Mouse (Mus musculus) spleen, adult 2 months (tissue): ENCODE measurements around the gene Ap2s1. TPM values are rescaled to one million over a fixed set of nuclear protein-coding genes. Genes with fewer than 3 reads are reported as not detected.

Experiments used
- DNase-seq, 2 experiments: peaks; one replicate each; pipeline versions ENCODE4 v3.0.0 to v3.0.0-alpha.2; 2012 to 2021; ENCODE audit warnings: low spot score in 2 of 2, low read depth in 1 of 2
- H3K27ac ChIP-seq: fragments of 200-500 bp; 2 replicates; pipeline ENCODE4 v1.5.1; 2012; ENCODE audit warnings: low read length, inconsistent platforms; ENCODE audit not compliant: insufficient read depth
- H3K27me3 ChIP-seq: fragments of 200-500 bp; 2 replicates; pipeline ENCODE4 v1.6.1; 2012; ENCODE audit warnings: mild to moderate bottlenecking, moderate library complexity, low read length, inconsistent platforms; ENCODE audit not compliant: control insufficient read depth, insufficient read depth
- H3K36me3 ChIP-seq: fragments of 200-500 bp; 2 replicates; pipeline ENCODE4 v1.6.1; 2012; ENCODE audit warnings: mild to moderate bottlenecking, low read length, inconsistent platforms; ENCODE audit not compliant: control insufficient read depth, insufficient read depth
- H3K4me1 ChIP-seq: fragments of 200-500 bp; 2 replicates; pipeline ENCODE4 v1.6.1; 2011; ENCODE audit warnings: inconsistent platforms; ENCODE audit not compliant: control insufficient read depth, insufficient read depth, insufficient read length
- H3K4me3 ChIP-seq: fragments of 200-500 bp; 2 replicates; pipeline ENCODE4 v1.5.1; 2011; ENCODE audit warnings: mild to moderate bottlenecking, inconsistent platforms; ENCODE audit not compliant: insufficient read depth, insufficient read length; ENCODE audit errors: extremely low read depth
- CTCF ChIP-seq: fragments of 200-500 bp; IDR thresholded peaks from 2 replicates; pipeline ENCODE4 v1.5.1; 2011; ENCODE audit warnings: mild to moderate bottlenecking, inconsistent platforms; ENCODE audit not compliant: insufficient read depth, insufficient read length, insufficient replicate concordance; ENCODE audit errors: extremely low read depth
- POLR2A ChIP-seq: fragments of 200-500 bp; IDR thresholded peaks from 2 replicates; pipeline ENCODE4 v1.6.1; 2011; ENCODE audit warnings: low read depth, low read length, inconsistent platforms
- WGBS: fragments of 180-500 bp; shearing (Covaris S2); methylation state at CpG from one replicate; pipeline ENCODE4 v1.1.7; 2018; 5-methylcytosine and 5-hydroxymethylcytosine counted together
- polyA plus RNA-seq: library from polyadenylated mRNA; depleted of rRNA; stranded (reverse); fragments of >200 nt; gene quantifications from 2 replicates; pipeline ENCODE4 v1.2.3, GENCODE M21; 2012; rRNA removed

Gene Ap2s1
- 159 and 271 TPM in 2 replicates for polyA plus RNA-seq

GRCm38 (mm10) chr7:16738073-16738696 lies at the start of gene Ap2s1:
Gene Ap2s1, plus strand, starts transcription at chr7:16738410.
- under 1% methylated on average over 34 of the region's 34 CpGs for WGBS
- Histone ChIP-seq H3K4me1 (peaks cover 7% of the 10 kb centered on the region; the same call in 1 of the 2 replicates), H3K4me3 (peak within 1 kb of the TSS; percentile 92), H3K27ac (peak within 1 kb of the TSS; percentile 50), H3K36me3 (peaks cover 2% of the 10 kb centered on the region), H3K27me3 (no peaks in the 10 kb centered on the region)
- DNase-seq, result peak; percentile 89 to 97
- no peak; the same call in 1 of the 2 replicates for TF ChIP-seq POLR2A
- no peak for TF ChIP-seq CTCF

GRCm38 (mm10) chr7:16689196-16689595 lies 49.0 kb upstream of the Ap2s1 start:
- no peak overlapping the region for H3K4me3 ChIP-seq
- H3K27me3 ChIP-seq, result no peaks in the 10 kb centered on the region
- DNase-seq, result no peak
- no peaks in the 10 kb centered on the region for H3K4me1 ChIP-seq
- WGBS, result 60% methylated on average over 5 of the region's 5 CpGs
- TF ChIP-seq POLR2A (no peak), CTCF (no peak)
- H3K36me3 ChIP-seq, result no peaks in the 10 kb centered on the region
- H3K27ac ChIP-seq, result no peak overlapping the region

- TF ChIP-seq POLR2A (no peak), CTCF (peak; percentile 30; the same call in 1 of the 2 replicates)
- Histone ChIP-seq H3K4me3 (no peak overlapping the region), H3K27me3 (no peaks in the 10 kb centered on the region), H3K36me3 (no peaks in the 10 kb centered on the region), H3K27ac (no peak overlapping the region), H3K4me1 (no peaks in the 10 kb centered on the region)
- WGBS, result 32% methylated on average over 3 of the region's 3 CpGs
- DNase-seq, result peak; percentile 12 to 35
These were observed 43.2 kb upstream of the Ap2s1 start for GRCm38 (mm10) chr7:16695025-16695424.

GRCm38 (mm10) chr7:16699042-16699441 lies 39.2 kb upstream of the Ap2s1 start:
- 26% methylated on average over 2 of the region's 2 CpGs for WGBS
- Histone ChIP-seq H3K36me3 (no peaks in the 10 kb centered on the region), H3K27ac (no peak overlapping the region), H3K4me3 (no peak overlapping the region), H3K27me3 (no peaks in the 10 kb centered on the region), H3K4me1 (no peaks in the 10 kb centered on the region)
- TF ChIP-seq CTCF (peak; percentile 52; the same call in 1 of the 2 replicates), POLR2A (no peak)
- DNase-seq, result peak in 1 of 2 experiments; percentile 34

GRCm38 (mm10) chr7:16700583-16700982 lies 37.6 kb upstream of the Ap2s1 start:
- WGBS, result 68% methylated on average over 5 of the region's 5 CpGs
- Histone ChIP-seq H3K4me1 (no peaks in the 10 kb centered on the region), H3K27ac (no peak overlapping the region), H3K4me3 (no peak overlapping the region), H3K36me3 (no peaks in the 10 kb centered on the region), H3K27me3 (no peaks in the 10 kb centered on the region)
- no peak for DNase-seq
- TF ChIP-seq POLR2A (no peak), CTCF (no peak)

- 36% methylated on average over 9 of the region's 9 CpGs for WGBS
- Histone ChIP-seq H3K27me3 (no peaks in the 10 kb centered on the region), H3K36me3 (no peaks in the 10 kb centered on the region), H3K4me3 (no peak overlapping the region), H3K27ac (no peak overlapping the region), H3K4me1 (no peaks in the 10 kb centered on the region)
- TF ChIP-seq POLR2A (no peak), CTCF (no peak)
- DNase-seq, result no peak
These were observed 31.8 kb upstream of the Ap2s1 start for GRCm38 (mm10) chr7:16706385-16706784.

GRCm38 (mm10) chr7:16708244-16708643 lies 30.0 kb upstream of the Ap2s1 start:
- Histone ChIP-seq H3K27ac (no peak overlapping the region), H3K4me1 (no peaks in the 10 kb centered on the region), H3K4me3 (no peak overlapping the region), H3K27me3 (no peaks in the 10 kb centered on the region), H3K36me3 (no peaks in the 10 kb centered on the region)
- WGBS, result 78% methylated on average over 9 of the region's 9 CpGs
- DNase-seq, result no peak
- no peak for TF ChIP-seq POLR2A
